Comparison of ENCODE assay signal across 21 mouse cellular contexts in the genomic region with DNA sequence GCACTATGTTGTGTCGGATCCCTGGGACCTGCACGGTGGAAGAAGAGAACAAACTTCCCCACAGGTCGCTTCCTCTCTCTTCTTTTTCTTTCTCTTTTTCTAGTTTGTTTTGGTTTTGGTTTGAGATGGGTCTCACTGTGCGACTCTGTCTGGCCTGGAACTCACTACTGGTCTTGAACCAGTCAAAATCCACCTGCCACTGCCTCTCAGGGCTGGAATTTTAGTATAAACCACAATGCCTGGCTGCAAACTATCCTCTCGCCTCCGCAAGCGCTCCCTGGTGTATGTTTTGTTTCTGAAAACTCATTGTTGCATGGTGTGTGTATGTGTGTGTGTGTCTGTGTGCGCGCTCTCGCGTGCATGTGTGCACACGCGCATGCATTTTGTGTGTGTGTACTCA.
"Had no signal": no experiment of that assay in that cellular context is flagged by ENCODE, and none has a peak within 500 bp of the region (broad histone marks: within the 10 kb centered on the region; RNA-seq: fewer than 3 reads in every experiment).

No protein-coding gene starts in this region.

- H3K4me3 ChIP-seq: lung, embryonic 15.5 days; megakaryocyte, embryonic 14.5 days; midbrain, embryonic 13.5 days; midbrain, embryonic 15.5 days; neural tube, embryonic 13.5 days; neural tube, embryonic 15.5 days had no signal

- H3K27ac ChIP-seq: lung, embryonic 15.5 days; macrophage; midbrain, embryonic 13.5 days; neural tube, embryonic 13.5 days; neural tube, embryonic 15.5 days had no signal

- H3K4me1 ChIP-seq: neural tube, embryonic 13.5 days had no signal

- ATAC-seq: liver, postnatal 0 days; lung, postnatal 0 days had no signal

- DNase-seq: liver, postnatal 0 days; lung, adult 2 months; lung, postnatal 14 days; lung, postnatal 36 days; retina, postnatal 1 day; right cerebral cortex, adult 18-20 months; right cerebral cortex, postnatal 25 days; right cerebral cortex, postnatal 4 days; spleen, adult 18-20 months; thymus, adult 18-20 months; thymus, postnatal 25 days; thymus, postnatal 4 days had no signal

- H3K27me3 ChIP-seq: lung, embryonic 15.5 days; megakaryocyte, embryonic 14.5 days; midbrain, embryonic 13.5 days; midbrain, embryonic 15.5 days; neural tube, embryonic 13.5 days; neural tube, embryonic 15.5 days had no signal

- H3K9ac ChIP-seq: liver, postnatal 0 days; lung, embryonic 15.5 days; midbrain, embryonic 13.5 days; midbrain, embryonic 15.5 days; neural tube, embryonic 13.5 days; neural tube, embryonic 15.5 days had no signal

- H3K9me3 ChIP-seq: lung, embryonic 15.5 days; megakaryocyte, embryonic 14.5 days; midbrain, embryonic 13.5 days; midbrain, embryonic 15.5 days; neural tube, embryonic 13.5 days; neural tube, embryonic 15.5 days had no signal

- H3K36me3 ChIP-seq: lung, embryonic 15.5 days; midbrain, embryonic 13.5 days; midbrain, embryonic 15.5 days; neural tube, embryonic 13.5 days; neural tube, embryonic 15.5 days had no signal

- H3K4me2 ChIP-seq: lung, embryonic 15.5 days; midbrain, embryonic 11.5 days; midbrain, embryonic 13.5 days; midbrain, embryonic 15.5 days; neural tube, embryonic 13.5 days; neural tube, embryonic 15.5 days had no signal
